Mouse (Mus musculus) spleen, adult 2 months (tissue): ENCODE data around the gene Tsga10ip.

Experiments
- CTCF ChIP-seq: fragments of 200-500 bp; IDR thresholded peaks from 2 replicates; pipeline ENCODE4 v1.5.1; 2011; ENCODE audit warnings: mild to moderate bottlenecking, inconsistent platforms; ENCODE audit not compliant: insufficient read depth, insufficient read length, insufficient replicate concordance; ENCODE audit errors: extremely low read depth
- POLR2A ChIP-seq: fragments of 200-500 bp; IDR thresholded peaks from 2 replicates; pipeline ENCODE4 v1.6.1; 2011; ENCODE audit warnings: low read depth, low read length, inconsistent platforms

DNA sequence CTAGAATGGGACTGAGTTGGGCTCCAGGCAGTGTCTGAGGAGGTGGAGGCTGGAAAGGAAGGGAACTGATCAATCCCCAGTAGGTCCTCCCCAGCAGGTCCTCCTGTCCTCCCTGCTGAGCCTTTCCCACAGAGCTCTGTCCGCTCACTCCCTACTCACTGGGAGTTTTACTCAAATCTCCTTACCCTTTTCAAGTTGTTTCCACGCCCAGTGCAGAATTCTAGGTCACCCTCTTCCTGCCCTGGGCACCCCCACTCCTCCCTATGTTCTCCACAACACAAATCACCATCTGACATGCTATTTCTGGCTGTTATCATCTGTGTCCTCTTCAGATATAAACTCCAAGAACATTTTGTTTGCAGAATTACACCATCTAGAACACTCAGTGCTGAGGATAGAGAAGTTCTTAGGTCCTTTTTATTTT is 12.2 kb upstream of the Tsga10ip start:
- no peak for TF ChIP-seq POLR2A
- no peak for TF ChIP-seq CTCF
